Mouse (Mus musculus) megakaryocyte, embryonic 14.5 days (primary cell): ENCODE measurements at regions not wholly inside any gene's neighbourhood (a gene's known extent, or its start where the extent isn't known, plus 50 kb on each side); places are given as distances from the start of the nearest gene placed in this dataset.

Experiments used
- FLI1 ChIP-seq: IDR thresholded peaks from 2 replicates; pipeline ENCODE4 v1.6.1; 2012; ENCODE audit warnings: low read length, inconsistent platforms, mixed read lengths
- GATA1 ChIP-seq: IDR thresholded peaks from 3 replicates; pipeline ENCODE4 v1.6.1; 2012; ENCODE audit warnings: mixed read lengths, low read length, inconsistent platforms, borderline replicate concordance

DNA sequence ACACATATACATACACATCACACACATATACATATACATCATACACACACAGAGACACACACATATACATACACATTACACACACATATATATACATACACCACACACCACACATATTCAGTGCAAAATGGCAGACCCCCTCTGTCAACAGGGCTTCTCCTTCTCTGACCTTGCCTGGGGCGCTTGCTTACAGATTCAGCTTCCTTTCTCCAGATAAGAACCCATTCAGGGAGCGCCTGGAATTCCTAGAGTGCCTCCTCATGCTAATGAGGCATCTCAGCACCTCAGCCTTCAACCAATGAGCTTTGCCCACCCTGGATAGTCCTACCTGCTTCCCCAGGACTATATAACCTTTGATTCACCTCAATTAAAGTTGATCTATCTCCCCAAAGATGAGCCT is 200.3 kb downstream of the Spata18 start:
- no peak for TF ChIP-seq FLI1
- TF ChIP-seq GATA1, result no peak
